Mouse (Mus musculus) cerebellum, adult 9-11 months (tissue): ENCODE results near the gene Lig4.

Source experiments
- DNase-seq: peaks from one replicate; pipeline ENCODE4 v3.0.0; 2022

Gene Lig4

GRCm38 (mm10) chr8:9929746-9930445 is 47.6 kb downstream of the Lig4 start:
- DNase-seq = no peak
